Mouse (Mus musculus): ENCODE measurements around the gene Olig3. TPM values are rescaled to one million over a fixed set of nuclear protein-coding genes. Genes with fewer than 3 reads are reported as not detected.

Gene Olig3
- polyA plus RNA-seq (2014; fragmentation: Illumina TruSeq; extraction: RNeasy Lipid Tissue Mini Kit (QIAGEN cat#74804)) = 0.23 TPM

DNA sequence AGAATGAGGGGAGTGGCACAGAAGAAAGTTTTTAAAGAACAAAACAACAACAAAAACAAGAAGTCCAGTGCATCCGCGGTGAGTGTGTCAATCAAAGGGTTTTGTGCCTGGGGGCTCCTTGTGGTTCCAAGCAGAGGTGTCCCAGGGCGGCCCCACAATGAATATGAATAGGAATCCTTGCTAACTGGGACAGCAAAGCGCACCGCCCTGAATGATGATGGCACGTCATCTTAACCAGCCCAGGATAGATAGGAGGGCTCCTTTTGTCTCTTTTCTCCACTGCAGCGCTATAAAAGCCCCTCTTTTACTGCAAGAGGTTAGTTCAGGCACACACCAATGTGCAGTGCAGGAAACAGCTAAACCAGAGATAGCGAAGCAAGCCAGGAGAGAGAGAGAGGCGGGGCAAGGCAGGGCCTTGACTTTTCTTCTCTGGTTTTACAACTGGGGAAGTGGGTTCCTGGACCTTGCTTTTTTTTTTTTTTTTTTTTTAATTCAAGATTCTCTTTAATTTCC, at the start of gene Olig3:
Gene Olig3 (plus strand): TSS at position 463 of the 513 bp plus-strand sequence.

Other genes with a start within 250 kb of the Olig3 start
- gene Ifngr1, start 235.4 kb downstream of the Olig3 start, polyA plus RNA-seq (2014; fragmentation: Illumina TruSeq; extraction: RNeasy Lipid Tissue Mini Kit (QIAGEN cat#74804)) = 90.5 TPM

Data from ovary, adult 10 weeks (tissue).